Mouse (Mus musculus) CH12.LX (cell line): ENCODE measurements at regions not wholly inside any gene's neighbourhood (a gene's known extent, or its start where the extent isn't known, plus 50 kb on each side); places are given as distances from the start of the nearest gene placed in this dataset.
A peak's percentile ranks its signal among the peaks of the same experiment; 100 is the strongest.

Source experiments
- DNase-seq: peaks from one replicate; pipeline ENCODE4 v3.0.0-alpha.2; 2013; ENCODE audit errors: extremely low read depth
- H3K27ac ChIP-seq: 2 replicates; pipeline ENCODE4 v1.5.1; 2012; ENCODE audit warnings: low read depth, mild to moderate bottlenecking, control low read depth, moderate library complexity; ENCODE audit not compliant: insufficient read depth
- H3K27me3 ChIP-seq: replicated peaks from 2 replicates; pipeline ENCODE3; 2012; ENCODE audit warnings: inconsistent platforms
- H3K36me3 ChIP-seq, 2 experiments: replicated peaks in 1 of 2; 2 replicates each; pipeline versions ENCODE3 to v1.6.1; 2012; ENCODE audit warnings: inconsistent platforms in 1 of 2, low read length in 1 of 2, mild to moderate bottlenecking in 1 of 2, mixed read lengths in 1 of 2, moderate library complexity in 1 of 2; ENCODE audit not compliant: control insufficient read depth in 1 of 2, insufficient read depth in 1 of 2
- H3K4me1 ChIP-seq, 2 experiments: 2 replicates each; pipeline ENCODE4 v1.6.1; 2012; ENCODE audit warnings: inconsistent platforms in 1 of 2, moderate library complexity in 1 of 2; ENCODE audit not compliant: insufficient read depth in 2 of 2, control insufficient read depth in 1 of 2
- H3K4me2 ChIP-seq: 2 replicates; pipeline ENCODE4 v1.6.1; 2012; ENCODE audit warnings: low read depth, mild to moderate bottlenecking, control low read depth; ENCODE audit not compliant: poor library complexity, insufficient read depth, severe bottlenecking
- H3K4me3 ChIP-seq, 3 experiments: fragments of 150-350 bp in 1 of 3; sonication (generic) in 1 of 3; replicated peaks in 1 of 3; 2 replicates each; pipeline versions ENCODE3 to v1.5.1; 2011 to 2012; ENCODE audit warnings: low read depth in 2 of 3, low read length in 2 of 3, mild to moderate bottlenecking in 2 of 3, moderate library complexity in 2 of 3, control low read depth in 1 of 3, improper control_type of control experiment in 1 of 3, inconsistent platforms in 1 of 3, mixed read lengths in 1 of 3; ENCODE audit not compliant: poor library complexity in 1 of 3
- H3K79me2 ChIP-seq: replicated peaks from 2 replicates; pipeline ENCODE4 v1.6.1; 2012; ENCODE audit warnings: mild to moderate bottlenecking, moderate library complexity; ENCODE audit not compliant: control insufficient read depth, poor library complexity, insufficient read depth, severe bottlenecking; ENCODE audit errors: extremely low read depth
- H3K9ac ChIP-seq: 2 replicates; pipeline ENCODE4 v1.6.1; 2012; ENCODE audit warnings: low read depth, mild to moderate bottlenecking, control low read depth, moderate library complexity; ENCODE audit not compliant: insufficient read depth
- H3K9me3 ChIP-seq: replicated peaks from 2 replicates; pipeline ENCODE3; 2012; ENCODE audit warnings: low read length, inconsistent platforms, mixed read lengths
- BHLHE40 ChIP-seq: IDR thresholded peaks from 2 replicates; pipeline ENCODE4 v1.6.1; 2011; ENCODE audit warnings: mild to moderate bottlenecking, low read depth, low read length, improper control_type of control experiment
- CHD1 ChIP-seq: IDR thresholded peaks from 2 replicates; pipeline ENCODE4 v1.6.1; 2012; ENCODE audit warnings: low read depth, low read length, improper control_type of control experiment, inconsistent platforms
- E2F4 ChIP-seq: IDR thresholded peaks from 2 replicates; pipeline ENCODE4 v1.6.1; 2011; ENCODE audit warnings: low read depth, low read length, improper control_type of control experiment; ENCODE audit not compliant: insufficient replicate concordance
- ELF1 ChIP-seq: IDR thresholded peaks from 2 replicates; pipeline ENCODE4 v1.6.1; 2014; ENCODE audit warnings: low read depth, mild to moderate bottlenecking, inconsistent platforms, low read length, improper control_type of control experiment
- EP300 ChIP-seq: IDR thresholded peaks from 2 replicates; pipeline ENCODE4 v1.6.1; 2011; ENCODE audit warnings: low read length, improper control_type of control experiment
- ETS1 ChIP-seq: conservative IDR thresholded peaks from 2 replicates; pipeline ENCODE4 v1.6.1; 2012; ENCODE audit warnings: low read depth, mild to moderate bottlenecking, inconsistent platforms, low read length, improper control_type of control experiment, moderate library complexity
- GABPA ChIP-seq: IDR thresholded peaks from 2 replicates; pipeline ENCODE4 v1.6.1; 2012; ENCODE audit warnings: low read depth, low read length, improper control_type of control experiment, inconsistent platforms; ENCODE audit not compliant: insufficient replicate concordance
- IRF4 ChIP-seq: IDR thresholded peaks from 2 replicates; pipeline ENCODE4 v1.6.1; 2014; ENCODE audit warnings: low read depth, mild to moderate bottlenecking, inconsistent platforms, low read length, improper control_type of control experiment
- JUN ChIP-seq: IDR thresholded peaks from 2 replicates; pipeline ENCODE4 v1.6.1; 2011; ENCODE audit warnings: low read depth, mild to moderate bottlenecking, low read length, improper control_type of control experiment, moderate library complexity; ENCODE audit not compliant: insufficient read depth
- JUND ChIP-seq: conservative IDR thresholded peaks from 2 replicates; pipeline ENCODE4 v1.6.1; 2011; ENCODE audit warnings: low read depth, low read length, improper control_type of control experiment
- MAFK ChIP-seq: IDR thresholded peaks from 2 replicates; pipeline ENCODE4 v1.6.1; 2011; ENCODE audit warnings: low read length, improper control_type of control experiment; ENCODE audit not compliant: insufficient replicate concordance
- MAX ChIP-seq: IDR thresholded peaks from 2 replicates; pipeline ENCODE4 v1.6.1; 2011; ENCODE audit warnings: low read length, improper control_type of control experiment
- MAZ ChIP-seq: IDR thresholded peaks from 2 replicates; pipeline ENCODE4 v1.6.1; 2012; ENCODE audit warnings: low read depth, mild to moderate bottlenecking, inconsistent platforms, low read length, improper control_type of control experiment, moderate library complexity
- MEF2A ChIP-seq: IDR thresholded peaks from 2 replicates; pipeline ENCODE4 v1.6.1; 2014; ENCODE audit warnings: low read depth, mild to moderate bottlenecking, inconsistent platforms, low read length, improper control_type of control experiment, borderline replicate concordance
- MXI1 ChIP-seq: IDR thresholded peaks from 2 replicates; pipeline ENCODE4 v1.6.1; 2011; ENCODE audit warnings: mild to moderate bottlenecking, low read depth, low read length, improper control_type of control experiment
- MYC ChIP-seq: IDR thresholded peaks from 2 replicates; pipeline ENCODE4 v1.6.1; 2011; ENCODE audit warnings: low read depth, mild to moderate bottlenecking, improper control_type of control experiment, low read length
- NELFE ChIP-seq: IDR thresholded peaks from 2 replicates; pipeline ENCODE4 v1.6.1; 2011; ENCODE audit warnings: low read depth, low read length, improper control_type of control experiment
- NRF1 ChIP-seq: IDR thresholded peaks from 2 replicates; pipeline ENCODE4 v1.6.1; 2014; ENCODE audit warnings: low read depth, mild to moderate bottlenecking, inconsistent platforms, low read length, improper control_type of control experiment, moderate library complexity
- PAX5 ChIP-seq: IDR thresholded peaks from 2 replicates; pipeline ENCODE4 v1.6.1; 2012; ENCODE audit warnings: low read length, inconsistent platforms, mixed read lengths
- POLR2A ChIP-seq: IDR thresholded peaks from 2 replicates; pipeline ENCODE4 v1.6.1; 2011; ENCODE audit warnings: low read depth, mild to moderate bottlenecking, improper control_type of control experiment, low read length
- RAD21 ChIP-seq: IDR thresholded peaks from 2 replicates; pipeline ENCODE4 v1.6.1; 2011; ENCODE audit warnings: low read depth, mild to moderate bottlenecking, low read length, improper control_type of control experiment, moderate library complexity
- RCOR1 ChIP-seq: conservative IDR thresholded peaks from 2 replicates; pipeline ENCODE4 v1.6.1; 2012; ENCODE audit warnings: low read depth, mild to moderate bottlenecking, inconsistent platforms, low read length, improper control_type of control experiment
- SIN3A ChIP-seq: IDR thresholded peaks from 2 replicates; pipeline ENCODE4 v1.6.1; 2012; ENCODE audit warnings: low read length, improper control_type of control experiment, inconsistent platforms
- SMC3 ChIP-seq: IDR thresholded peaks from 2 replicates; pipeline ENCODE4 v1.6.1; 2011; ENCODE audit warnings: low read depth, low read length, improper control_type of control experiment
- TBP ChIP-seq: conservative IDR thresholded peaks from 2 replicates; pipeline ENCODE4 v1.6.1; 2011; ENCODE audit warnings: low read depth, low read length, improper control_type of control experiment
- TCF12 ChIP-seq: IDR thresholded peaks from 2 replicates; pipeline ENCODE4 v1.6.1; 2014; ENCODE audit warnings: low read depth, mild to moderate bottlenecking, inconsistent platforms, low read length, improper control_type of control experiment
- UBTF ChIP-seq: IDR thresholded peaks from 2 replicates; pipeline ENCODE4 v1.6.1; 2012; ENCODE audit warnings: low read depth, mild to moderate bottlenecking, inconsistent platforms, low read length, improper control_type of control experiment, moderate library complexity
- USF1 ChIP-seq: IDR thresholded peaks from 2 replicates; pipeline ENCODE4 v1.6.1; 2014; ENCODE audit warnings: low read depth, mild to moderate bottlenecking, inconsistent platforms, low read length, improper control_type of control experiment
- USF2 ChIP-seq: conservative IDR thresholded peaks from 2 replicates; pipeline ENCODE4 v1.6.1; 2011; ENCODE audit warnings: low read depth, low read length, improper control_type of control experiment
- ZC3H11A ChIP-seq: IDR thresholded peaks from 2 replicates; pipeline ENCODE4 v1.6.1; 2012; ENCODE audit warnings: low read depth, mild to moderate bottlenecking, inconsistent platforms, low read length, improper control_type of control experiment
- ZMIZ1 ChIP-seq: IDR thresholded peaks from 2 replicates; pipeline ENCODE4 v1.6.1; 2012; ENCODE audit warnings: low read depth, mild to moderate bottlenecking, inconsistent platforms, low read length, improper control_type of control experiment
- ZNF384 ChIP-seq: IDR thresholded peaks from 2 replicates; pipeline ENCODE4 v1.6.1; 2012; ENCODE audit warnings: low read depth, low read length, improper control_type of control experiment, inconsistent platforms
- dilution Hi-C: fragments of 300-500 bp; cut with MboI; formaldehyde crosslinking; loops from 2 replicates; pipeline ENCODE4 v1.14.3; 2020; ENCODE audit warnings: low sequenced_read_pairs; ENCODE audit not compliant: extremely low pct_unique_long_range_greater_than_20kb, extremely low pct_ligation_motif_present
- in situ Hi-C: fragments of 300-500 bp; cut with MboI; formaldehyde crosslinking; loops from 3 replicates; pipeline ENCODE4 v1.14.3; 2019; ENCODE audit warnings: low sequenced_read_pairs, low pct_ligation_motif_present, low pct_unique_long_range_greater_than_20kb, mixed read lengths

GRCm38 (mm10) chr10:16996820-16997466 is 726.1 kb upstream of the Cited2 start:
- peak; percentile 96 for TF ChIP-seq EP300
- TF ChIP-seq ETS1 = peak; percentile 84
- no peak for TF ChIP-seq ZC3H11A
- no peak for TF ChIP-seq MAFK
- peak; percentile 81 for TF ChIP-seq MYC
- TF ChIP-seq RAD21 = no peak; the same call in 1 of the 2 replicates
- TF ChIP-seq RCOR1 = peak; percentile 91; the same call in 1 of the 2 replicates
- peak; percentile 94 for TF ChIP-seq MEF2A
- TF ChIP-seq MAX = peak; percentile 7
- TF ChIP-seq MAZ = no peak
- TF ChIP-seq NRF1 = no peak
- no peak for TF ChIP-seq NELFE
- TF ChIP-seq UBTF = no peak
- peak; percentile 98 for TF ChIP-seq IRF4
- peak; percentile 68 for TF ChIP-seq BHLHE40
- no peak for TF ChIP-seq CHD1
- no peak for TF ChIP-seq E2F4
- no peak for TF ChIP-seq MXI1
- no peak for TF ChIP-seq ELF1
- no peak for TF ChIP-seq USF2
- TF ChIP-seq PAX5 = no peak
- no peak for TF ChIP-seq POLR2A
- TF ChIP-seq TCF12 = peak; percentile 65
- TF ChIP-seq GABPA = no peak
- 0 out of 2 replicates have a peak, but pooled peaks have one; percentile 44 for TF ChIP-seq TBP
- TF ChIP-seq JUN = peak; percentile 87
- no peak for TF ChIP-seq SMC3
- TF ChIP-seq USF1 = no peak
- no peak for TF ChIP-seq ZNF384
- no peak for TF ChIP-seq ZMIZ1
- TF ChIP-seq SIN3A = 0 out of 2 replicates have a peak, but pooled peaks have one; percentile 47
- TF ChIP-seq JUND = peak; percentile 92
- TF ChIP-seq, all 38 proteins: peak for 13
- no peaks in the 10 kb centered on the region for H3K36me3 ChIP-seq
- no peaks in the 10 kb centered on the region for H3K27me3 ChIP-seq
- peak; percentile 91 for DNase-seq
- H3K4me3 ChIP-seq = no peak overlapping the region
- in situ Hi-C loops (loop anchor here (25.0 kb wide), 1 partner anchor 715 kb away; the partner anchor contains the start of gene Cited2), dilution Hi-C loops (no loop called here)
- H3K4me1 ChIP-seq = peaks cover 8 to 33% of the 10 kb centered on the region in 2 experiments; a peak in 3 of 4 replicates
- peak overlapping the region; percentile 51 for H3K4me2 ChIP-seq
- H3K9me3 ChIP-seq = peaks cover 5% of the 10 kb centered on the region
- H3K79me2 ChIP-seq = no peaks in the 10 kb centered on the region
- peak overlapping the region; percentile 70 for H3K27ac ChIP-seq
- H3K9ac ChIP-seq = no peak overlapping the region
